ENCODE assay signal across 9 mouse cellular contexts in genomic region chr11:49927169-49927568, GRCm38 (mm10). TPM values are rescaled to one million over a fixed set of nuclear protein-coding genes. Genes with fewer than 3 reads are reported as not detected.
DNase-seq lines count a peak whose midpoint lies in the region; ATAC-seq and TF ChIP-seq lines count a peak whose summit lies in the region.
"Had no signal": no experiment of that assay in that cellular context is flagged by ENCODE, and none has a peak within 500 bp of the region (broad histone marks: within the 10 kb centered on the region; RNA-seq: fewer than 3 reads in every experiment).

No protein-coding gene starts in this region.

- no peaks in the 10 kb centered on the region for H3K36me3 ChIP-seq in embryonic facial prominence, embryonic 12.5 days
- H3K36me3 ChIP-seq in hindbrain, embryonic 16.5 days (ENCODE audit: control insufficient read depth, insufficient read depth, low read length) = no peaks in the 10 kb centered on the region

- H3K9me3 ChIP-seq in embryonic facial prominence, embryonic 12.5 days = no peaks in the 10 kb centered on the region
- no peaks in the 10 kb centered on the region for H3K9me3 ChIP-seq in hindbrain, embryonic 16.5 days (ENCODE audit: control insufficient read depth, low read length)

- no peak for DNase-seq in left cerebral cortex, adult 2 months (ENCODE audit: extremely low spot score in 1 of 2, low spot score in 2 of 2)
- no peak for DNase-seq in left cerebral cortex, postnatal 36 days (ENCODE audit: low spot score in 2 of 2)
- DNase-seq in right cerebral cortex, postnatal 14 days = peak; percentile 39
- DNase-seq in adrenal gland, postnatal 10 days = no peak
- no peak for DNase-seq in layer of hippocampus, adult 9-11 months
- DNase-seq: spleen, adult 18-20 months had no signal

- TF ChIP-seq CTCF in left cerebral cortex, adult 2 months (IDR thresholded peaks at IDR 0.05) = peak; percentile 22

- H3K4me2 ChIP-seq in embryonic facial prominence, embryonic 12.5 days (replicated peaks) = peak overlapping the region; percentile 22; the same call in 1 of the 2 replicates
- peak overlapping the region; percentile 18; the same call in 1 of the 2 replicates for H3K4me2 ChIP-seq in hindbrain, embryonic 16.5 days (ENCODE audit: low read length)

- intact Hi-C loops in left cerebral cortex, adult 2 months (cut with DNase I) = no loop called here
- intact Hi-C loops in left cerebral cortex, postnatal 36 days (cut with DNase I) = no loop called here

- no peak overlapping the region for H3K4me3 ChIP-seq in left cerebral cortex, adult 2 months
- no peak overlapping the region for H3K4me3 ChIP-seq in embryonic facial prominence, embryonic 12.5 days
- no peak overlapping the region for H3K4me3 ChIP-seq in hindbrain, embryonic 16.5 days (ENCODE audit: low read length)

- H3K9ac ChIP-seq in embryonic facial prominence, embryonic 12.5 days = no peak overlapping the region
- H3K9ac ChIP-seq in hindbrain, embryonic 16.5 days (ENCODE audit: low read depth, low read length) = no peak overlapping the region

- peak; percentile 72; the same call in 1 of the 2 replicates for ATAC-seq in embryonic facial prominence, embryonic 12.5 days (ENCODE audit: insufficient number of reproducible peaks, insufficient read depth, low FRiP score, low TSS enrichment)
- peak; percentile 58 for ATAC-seq in hindbrain, embryonic 16.5 days
- no peak for ATAC-seq in erythroid progenitor cell, adult 5-6 weeks (replicated peaks; ENCODE audit: low FRiP score, poor library complexity, severe bottlenecking)

- peaks cover 13% of the 10 kb centered on the region; the same call in 1 of the 2 replicates for H3K4me1 ChIP-seq in embryonic facial prominence, embryonic 12.5 days
- peaks cover 18% of the 10 kb centered on the region for H3K4me1 ChIP-seq in hindbrain, embryonic 16.5 days (ENCODE audit: control insufficient read depth, insufficient read depth, low read depth, low read length)

- 27% methylated on average over 4 of the region's 4 CpGs for WGBS in embryonic facial prominence, embryonic 12.5 days
- 21% methylated on average over 4 of the region's 4 CpGs for WGBS in hindbrain, embryonic 16.5 days

- no peaks in the 10 kb centered on the region for H3K27me3 ChIP-seq in embryonic facial prominence, embryonic 12.5 days
- H3K27me3 ChIP-seq in hindbrain, embryonic 16.5 days (replicated peaks; ENCODE audit: control insufficient read depth, insufficient read depth, low read length) = no peaks in the 10 kb centered on the region

- H3K27ac ChIP-seq in left cerebral cortex, adult 2 months = peak overlapping the region; percentile 63
- H3K27ac ChIP-seq in embryonic facial prominence, embryonic 12.5 days = no peak overlapping the region
- peak overlapping the region; percentile 57 for H3K27ac ChIP-seq in hindbrain, embryonic 16.5 days (ENCODE audit: low read depth, low read length)

RNA-seq across cellular contexts. Expression of gene Rasgef1c, which starts 25.5 kb away (rescaled TPM):
- 10 to 100 TPM; 35.3 to 39.5 TPM for total RNA-seq in left cerebral cortex, adult 2 months (2021)
- 10 to 100 TPM; 36.6 to 46.1 TPM for total RNA-seq in left cerebral cortex, postnatal 36 days (2021)
- polyA plus RNA-seq in embryonic facial prominence, embryonic 12.5 days (2016; fragmentation: Nextera tagmentation; extraction: Ambion mirVana) = 0.26 and 0.46 TPM in 2 replicates
- polyA plus RNA-seq in hindbrain, embryonic 16.5 days (2015; fragmentation: Nextera tagmentation; extraction: Ambion mirVana) = 34.7 and 36.5 TPM in 2 replicates
- 1 to 10 TPM; 1.4 to 1.8 TPM for total RNA-seq in adrenal gland, postnatal 10 days (2021)
- total RNA-seq in erythroid progenitor cell, adult 5-6 weeks (2015; ENCODE audit: low replicate concordance) = not detected in 2 replicates
- 0.64 TPM in 1 of 2 replicates, not detected in the other for total RNA-seq in erythroid progenitor cell, adult 5-6 weeks (2017; ENCODE audit: low replicate concordance)

Comparison
In these comparisons a context has a peak if more than half of its experiments do, and no peak if none do; other contexts are left out.
1. RNA of gene Rasgef1c, which starts 25.5 kb away (total RNA-seq): 36.6 to 46.1 TPM in left cerebral cortex, postnatal 36 days and 35.3 to 39.5 TPM in left cerebral cortex, adult 2 months; 1.4 to 1.8 TPM in adrenal gland, postnatal 10 days and 0.64 TPM in erythroid progenitor cell, adult 5-6 weeks; every median in the first group is over 10 times any median in the second.